Comparison of ENCODE assay signal across 12 mouse cellular contexts in genomic region chr9:35400831-35401230, GRCm38 (mm10). TPM values are rescaled to one million over a fixed set of nuclear protein-coding genes. Genes with fewer than 3 reads are reported as not detected.
A peak's percentile ranks its signal among the peaks of the same experiment; 100 is the strongest.
DNase-seq lines count a peak whose midpoint lies in the region; ATAC-seq and TF ChIP-seq lines count a peak whose summit lies in the region.
"Had no signal": no experiment of that assay in that cellular context is flagged by ENCODE, and none has a peak within 500 bp of the region (broad histone marks: within the 10 kb centered on the region; RNA-seq: fewer than 3 reads in every experiment).

No protein-coding gene starts in this region.

- no peaks in the 10 kb centered on the region; the same call in 1 of the 2 replicates for H3K27me3 ChIP-seq in liver, embryonic 11.5 days (replicated peaks; ENCODE audit: control insufficient read depth, insufficient read depth, low read length)
- H3K27me3 ChIP-seq in forebrain, embryonic 12.5 days = peaks cover 32% of the 10 kb centered on the region
- peaks cover 15% of the 10 kb centered on the region for H3K27me3 ChIP-seq in hindbrain, embryonic 16.5 days (replicated peaks; ENCODE audit: control insufficient read depth, insufficient read depth, low read length)
- no peaks in the 10 kb centered on the region for H3K27me3 ChIP-seq in lung, postnatal 0 days (replicated peaks; ENCODE audit: insufficient read depth, low read length)

- H3K27ac ChIP-seq in liver, embryonic 11.5 days (ENCODE audit: low read depth, low read length) = no peak overlapping the region
- H3K27ac ChIP-seq in forebrain, embryonic 12.5 days = peak overlapping the region; percentile 91
- no peak overlapping the region for H3K27ac ChIP-seq in hindbrain, embryonic 16.5 days (ENCODE audit: low read depth, low read length)
- no peak overlapping the region for H3K27ac ChIP-seq in lung, postnatal 0 days (ENCODE audit: low read length)
- H3K27ac ChIP-seq: lung, embryonic 15.5 days had no signal

- no peaks in the 10 kb centered on the region for H3K36me3 ChIP-seq in liver, embryonic 11.5 days (ENCODE audit: control insufficient read depth, insufficient read depth, low read length)
- H3K36me3 ChIP-seq in forebrain, embryonic 12.5 days (replicated peaks) = no peaks in the 10 kb centered on the region
- H3K36me3 ChIP-seq in hindbrain, embryonic 16.5 days (ENCODE audit: control insufficient read depth, insufficient read depth, low read length) = no peaks in the 10 kb centered on the region
- H3K36me3 ChIP-seq in lung, postnatal 0 days (ENCODE audit: insufficient read depth, low read length) = no peaks in the 10 kb centered on the region
- H3K36me3 ChIP-seq: lung, embryonic 15.5 days had no signal

- H3K4me2 ChIP-seq in liver, embryonic 11.5 days = peak overlapping the region; percentile 33
- H3K4me2 ChIP-seq in forebrain, embryonic 12.5 days = peak overlapping the region; percentile 31
- peak overlapping the region; percentile 5; the same call in 1 of the 2 replicates for H3K4me2 ChIP-seq in hindbrain, embryonic 16.5 days (ENCODE audit: low read length)
- no peak overlapping the region for H3K4me2 ChIP-seq in lung, postnatal 0 days (replicated peaks; ENCODE audit: low read depth, low read length)
- H3K4me2 ChIP-seq: lung, embryonic 15.5 days had no signal

- H3K4me1 ChIP-seq in liver, embryonic 11.5 days (replicated peaks; ENCODE audit: control insufficient read depth, insufficient read depth, low read length) = no peaks in the 10 kb centered on the region
- peaks cover 65% of the 10 kb centered on the region for H3K4me1 ChIP-seq in forebrain, embryonic 12.5 days
- H3K4me1 ChIP-seq in hindbrain, embryonic 16.5 days (ENCODE audit: control insufficient read depth, insufficient read depth, low read depth, low read length) = peaks cover 14% of the 10 kb centered on the region
- peaks cover 4% of the 10 kb centered on the region; the same call in 1 of the 2 replicates for H3K4me1 ChIP-seq in lung, postnatal 0 days (ENCODE audit: insufficient read depth, low read depth, low read length)

- no peak overlapping the region for H3K4me3 ChIP-seq in liver, embryonic 11.5 days (ENCODE audit: low read depth, low read length)
- no peak overlapping the region for H3K4me3 ChIP-seq in forebrain, embryonic 12.5 days (replicated peaks)
- H3K4me3 ChIP-seq in hindbrain, embryonic 16.5 days (ENCODE audit: low read length) = no peak overlapping the region
- H3K4me3 ChIP-seq in lung, postnatal 0 days (ENCODE audit: low read depth, low read length) = no peak overlapping the region
- H3K4me3 ChIP-seq: lung, embryonic 15.5 days had no signal

- no peak for DNase-seq in liver, embryonic 11.5 days (ENCODE audit: low spot score)
- DNase-seq in liver = no peak
- peak; percentile 34 for DNase-seq in retina, embryonic 14.5 days (ENCODE audit: low spot score)
- DNase-seq in lung, postnatal 0 days (ENCODE audit: low spot score) = no peak
- no peak for DNase-seq in spleen, postnatal 36 days (ENCODE audit: low spot score in 2 of 2)
- DNase-seq: adrenal gland, adult 8-10 months; cerebellum, adult 11-12 months; spleen, adult 18-20 months; thymus, postnatal 25 days had no signal

- no peak for TF ChIP-seq CTCF in lung, postnatal 0 days (IDR thresholded peaks at IDR 0.05)

- H3K9me3 ChIP-seq in liver, embryonic 11.5 days (ENCODE audit: control insufficient read depth, low read length) = no peaks in the 10 kb centered on the region
- no peaks in the 10 kb centered on the region for H3K9me3 ChIP-seq in forebrain, embryonic 12.5 days
- no peaks in the 10 kb centered on the region for H3K9me3 ChIP-seq in hindbrain, embryonic 16.5 days (ENCODE audit: control insufficient read depth, low read length)
- no peaks in the 10 kb centered on the region for H3K9me3 ChIP-seq in lung, postnatal 0 days (ENCODE audit: low read length)
- H3K9me3 ChIP-seq: lung, embryonic 15.5 days had no signal

- H3K9ac ChIP-seq in liver, embryonic 11.5 days (ENCODE audit: low read depth, low read length) = no peak overlapping the region
- H3K9ac ChIP-seq in forebrain, embryonic 12.5 days = no peak overlapping the region; the same call in 1 of the 2 replicates
- 0 out of 2 replicates have a peak overlapping the region, but pooled peaks have one; percentile 33 for H3K9ac ChIP-seq in hindbrain, embryonic 16.5 days (ENCODE audit: low read depth, low read length)
- H3K9ac ChIP-seq in lung, postnatal 0 days (replicated peaks; ENCODE audit: low read depth) = no peak overlapping the region
- H3K9ac ChIP-seq: lung, embryonic 15.5 days had no signal

- TF ChIP-seq EP300 in lung, postnatal 0 days (IDR thresholded peaks at IDR 0.05) = no peak

- ATAC-seq in liver, embryonic 11.5 days (replicated peaks; ENCODE audit: low FRiP score) = no peak
- peak; percentile 22; the same call in 1 of the 2 replicates for ATAC-seq in forebrain, embryonic 12.5 days (ENCODE audit: low FRiP score)
- peak; percentile 41; the same call in 1 of the 2 replicates for ATAC-seq in hindbrain, embryonic 16.5 days
- no peak for ATAC-seq in lung, postnatal 0 days

- 8% methylated on average over 9 of the region's 9 CpGs for WGBS in liver, embryonic 11.5 days
- under 1% methylated on average over 9 of the region's 9 CpGs for WGBS in forebrain, embryonic 12.5 days
- WGBS in hindbrain, embryonic 16.5 days = 4% methylated on average over 9 of the region's 9 CpGs
- 6% methylated on average over 9 of the region's 9 CpGs for WGBS in lung, postnatal 0 days

RNA-seq across cellular contexts. Expression of gene Cdon, which starts 20.1 kb away (rescaled TPM):
- 0.91 and 1.5 TPM in 2 replicates for polyA plus RNA-seq in liver, embryonic 11.5 days (2014; fragmentation: Nextera tagmentation; extraction: Ambion mirVana)
- 23.4 and 23.7 TPM in 2 replicates for polyA plus RNA-seq in forebrain, embryonic 12.5 days (2016; fragmentation: Nextera tagmentation; extraction: Ambion mirVana)
- 2.9 and 3.7 TPM in 2 replicates for polyA plus RNA-seq in hindbrain, embryonic 16.5 days (2015; fragmentation: Nextera tagmentation; extraction: Ambion mirVana)
- 1.2 and 1.3 TPM in 2 replicates for polyA plus RNA-seq in lung, postnatal 0 days (2015; fragmentation: Nextera tagmentation; extraction: Ambion mirVana)

Comparison
In these comparisons a context has a peak if more than half of its experiments do, and no peak if none do; other contexts are left out.
1. ATAC-seq: peak in forebrain, embryonic 12.5 days (single experiment) and hindbrain, embryonic 16.5 days (single experiment); none in liver, embryonic 11.5 days (single experiment) and lung, postnatal 0 days (single experiment).